Mouse (Mus musculus) left cerebral cortex, postnatal 10 days (tissue): ENCODE results near the gene Slc6a1. TPM values are rescaled to one million over a fixed set of nuclear protein-coding genes. Genes with fewer than 3 reads are reported as not detected.

Experiments
- DNase-seq, 2 experiments: peaks; one replicate each; pipeline ENCODE4 v3.0.0; 2021 to 2022; ENCODE audit warnings: low spot score in 2 of 2, mixed read lengths in 1 of 2; ENCODE audit errors: extremely low spot score in 1 of 2
- intact Hi-C: fragments of 180-260 bp; cut with DNase I; formaldehyde crosslinking; loops from one replicate; pipeline ENCODE4 v1.15.1; 2025
- total RNA-seq, 2 experiments: library from RNA; stranded (reverse); gene quantifications; 2 replicates each; pipeline ENCODE4 v1.2.3; 2021

The Slc6a1 gene
- total RNA-seq, 2 experiments from 2014 or later, result 309 to 340 TPM

DNA sequence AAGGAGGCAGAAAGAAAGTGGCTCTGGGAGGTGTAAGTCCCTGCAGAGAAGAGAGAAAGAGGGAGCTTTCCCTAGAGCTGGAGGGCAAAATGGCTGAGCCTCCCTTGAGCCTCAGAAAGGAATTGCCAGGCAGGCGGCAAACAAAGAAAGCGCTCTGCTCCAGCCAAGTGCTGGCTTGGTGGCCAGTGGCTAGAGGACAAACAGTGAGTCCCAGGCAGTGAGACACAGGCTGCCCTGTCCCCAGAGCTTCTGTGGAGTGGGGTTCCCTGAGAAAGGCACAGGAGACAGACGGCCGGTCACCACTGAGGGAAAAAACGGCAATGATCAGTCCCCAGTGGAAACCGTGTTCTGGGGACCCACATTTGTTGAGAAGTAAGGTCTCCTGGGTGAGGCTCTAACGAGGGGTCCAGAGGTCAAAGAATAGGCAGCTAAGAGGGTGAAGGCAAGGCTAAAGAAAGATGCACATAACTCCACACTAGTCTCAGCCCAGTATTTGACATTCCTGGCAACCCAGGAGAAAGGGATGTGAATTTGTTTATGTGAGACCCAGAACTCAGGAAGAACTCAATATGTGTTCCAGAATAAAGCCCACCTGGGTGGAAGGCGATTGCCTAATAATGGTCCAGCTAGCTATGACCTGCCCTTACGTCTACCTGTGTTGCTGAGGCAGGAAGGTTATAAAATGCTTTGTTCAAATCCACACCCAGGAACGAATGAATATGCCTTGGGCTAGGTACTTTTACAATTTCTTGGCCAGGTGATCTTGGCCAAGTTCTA lies 1.7 kb downstream of the Slc6a1 start:
- intact Hi-C loops, result no loop called here
- DNase-seq, result peak; percentile 57 to 58

DNA sequence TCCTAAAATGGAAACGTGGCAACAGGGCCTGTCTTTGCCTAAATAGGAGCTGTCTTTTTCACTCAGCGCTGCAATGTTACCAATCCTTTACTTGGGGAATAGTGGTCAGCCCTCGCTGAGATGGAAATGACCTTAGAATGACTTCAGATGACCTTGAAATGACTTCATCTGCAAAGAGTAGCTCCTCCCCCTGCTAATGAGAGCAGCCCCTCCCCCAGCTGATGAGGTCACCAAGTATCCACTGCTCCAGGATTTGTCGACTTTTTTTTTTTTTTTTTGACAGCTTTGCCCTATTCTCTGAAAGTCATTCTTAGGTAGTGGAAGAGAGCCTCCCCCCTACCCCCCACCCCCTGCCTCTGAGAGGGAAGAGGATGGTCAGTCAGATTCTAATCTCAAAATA lies 3.0 kb downstream of the Slc6a1 start:
- intact Hi-C loops, result no loop called here
- DNase-seq, result no peak

DNA sequence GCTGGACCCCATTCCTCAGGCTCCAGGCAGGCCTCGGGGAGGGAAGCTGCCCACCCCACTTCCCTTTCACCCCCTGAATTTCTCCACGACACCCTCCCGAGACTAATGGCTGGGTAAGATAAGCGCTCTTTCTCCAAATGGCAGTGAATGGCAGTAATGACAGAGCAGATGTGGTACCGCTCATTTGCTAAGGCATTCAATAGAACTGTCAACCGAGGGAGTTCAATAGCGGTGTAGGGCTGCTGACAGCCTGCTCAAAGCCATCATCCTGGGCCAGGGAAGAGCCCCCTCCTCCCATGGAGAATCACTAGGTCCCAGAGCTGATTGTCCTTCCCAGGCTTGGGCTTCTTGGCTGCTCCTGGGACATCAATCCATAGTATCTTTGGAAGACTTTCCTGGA lies 6.7 kb downstream of the Slc6a1 start:
- DNase-seq, result no peak
- intact Hi-C loops, result no loop called here

DNA sequence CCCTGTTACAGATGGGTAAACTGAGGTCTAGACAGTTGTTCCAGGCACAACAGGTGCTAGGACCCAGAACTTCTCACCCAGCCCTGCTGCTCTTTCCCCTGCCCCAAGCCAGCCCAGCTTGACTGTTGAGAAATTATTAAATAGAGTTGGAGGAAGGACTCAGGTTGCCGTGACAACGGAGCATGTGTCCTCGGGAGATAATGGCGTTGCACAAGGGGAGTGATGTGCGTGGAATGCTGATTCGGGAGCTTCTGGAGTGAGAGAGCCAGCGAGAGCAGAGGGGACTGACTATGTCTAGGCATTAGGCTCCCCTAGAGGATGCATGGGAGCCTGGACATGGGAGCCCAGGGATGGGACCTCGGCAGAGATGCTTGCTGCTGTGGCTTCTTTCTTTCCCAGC lies 7.7 kb downstream of the Slc6a1 start:
- DNase-seq, result peak; percentile 78 to 80
- intact Hi-C loops, result no loop called here

DNA sequence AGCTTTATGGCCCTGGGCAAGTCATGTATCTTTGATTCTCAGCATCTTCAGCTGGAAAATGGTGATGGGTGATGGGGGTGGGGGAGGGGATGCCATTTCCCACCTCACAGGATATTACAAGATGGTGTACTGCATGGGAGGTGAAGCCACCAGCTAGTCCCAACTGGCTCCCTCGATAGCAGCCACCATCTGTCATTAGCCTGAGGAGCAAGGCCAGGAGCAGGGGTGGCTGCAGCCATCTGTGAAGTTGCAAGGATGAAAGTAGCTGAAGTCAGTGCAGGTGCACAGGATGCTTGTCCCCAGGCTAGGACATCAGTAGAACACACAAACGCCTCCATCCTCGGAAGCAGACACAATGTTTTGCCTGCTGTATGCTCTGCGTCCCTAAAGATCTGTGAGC lies 8.5 kb downstream of the Slc6a1 start:
- intact Hi-C loops, result no loop called here
- DNase-seq, result no peak

DNA sequence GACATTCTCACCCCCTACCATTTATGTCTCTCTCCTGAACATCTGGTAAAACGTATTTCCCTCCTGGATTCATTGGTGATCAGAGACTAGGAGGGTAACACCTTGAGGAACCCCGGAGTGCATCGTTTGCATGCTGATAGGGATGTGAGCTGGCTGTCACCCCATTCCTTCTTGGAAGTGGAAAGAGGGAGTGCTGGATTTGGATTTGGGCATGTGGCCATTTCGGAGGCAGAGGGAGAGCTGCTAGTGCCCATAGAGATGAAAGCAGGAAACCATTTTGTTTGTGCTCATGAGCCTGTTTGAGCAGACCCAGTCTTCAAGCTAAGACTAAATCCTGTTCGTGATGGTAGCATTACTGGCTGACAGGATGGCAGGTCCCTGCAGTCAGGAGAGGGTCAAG lies 9.0 kb downstream of the Slc6a1 start:
- DNase-seq, result peak in 1 of 2 experiments; percentile 47
- intact Hi-C loops, result no loop called here

DNA sequence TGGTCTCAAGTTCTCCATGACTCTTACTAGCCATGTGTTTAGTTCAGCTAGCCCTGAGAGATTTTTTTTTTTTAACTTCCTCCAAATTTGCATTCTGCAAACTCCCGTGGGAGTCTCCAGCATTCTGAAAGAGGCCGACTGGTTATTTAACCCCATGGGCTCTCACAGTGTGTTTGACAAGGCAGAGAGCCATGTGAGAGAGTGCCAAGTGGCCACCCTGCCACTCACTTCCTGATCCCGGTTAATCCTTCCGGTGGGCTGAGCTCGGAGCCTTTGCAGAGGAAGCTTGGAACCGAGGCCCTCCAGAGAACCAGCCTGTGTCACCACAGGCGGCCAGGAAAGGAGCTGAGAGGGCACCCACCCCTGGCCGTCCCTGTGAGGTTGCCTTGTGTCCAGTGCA lies 11.1 kb downstream of the Slc6a1 start:
- peak; percentile 57 to 69 for DNase-seq
- intact Hi-C loops, result no loop called here

DNA sequence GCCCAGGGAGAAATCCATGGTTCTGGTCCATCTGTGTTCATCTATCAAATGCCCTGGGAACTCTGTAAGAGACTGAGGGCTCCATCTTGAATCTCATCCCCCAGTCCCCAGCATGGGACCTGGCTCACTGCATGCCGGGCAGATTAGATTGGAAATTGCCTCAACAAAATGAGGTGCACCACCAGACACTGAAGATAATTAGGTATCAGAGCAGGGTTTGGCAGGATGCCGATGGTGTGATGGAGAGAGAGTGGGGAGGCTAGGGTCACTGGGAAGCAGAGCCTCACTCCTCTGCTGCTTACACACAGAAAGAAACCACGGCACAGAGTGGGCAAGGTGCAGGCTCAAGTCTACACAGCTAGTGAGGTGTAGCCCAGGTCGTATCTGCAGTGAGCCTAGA lies 12.7 kb downstream of the Slc6a1 start:
- no peak for DNase-seq
- intact Hi-C loops, result no loop called here

DNA sequence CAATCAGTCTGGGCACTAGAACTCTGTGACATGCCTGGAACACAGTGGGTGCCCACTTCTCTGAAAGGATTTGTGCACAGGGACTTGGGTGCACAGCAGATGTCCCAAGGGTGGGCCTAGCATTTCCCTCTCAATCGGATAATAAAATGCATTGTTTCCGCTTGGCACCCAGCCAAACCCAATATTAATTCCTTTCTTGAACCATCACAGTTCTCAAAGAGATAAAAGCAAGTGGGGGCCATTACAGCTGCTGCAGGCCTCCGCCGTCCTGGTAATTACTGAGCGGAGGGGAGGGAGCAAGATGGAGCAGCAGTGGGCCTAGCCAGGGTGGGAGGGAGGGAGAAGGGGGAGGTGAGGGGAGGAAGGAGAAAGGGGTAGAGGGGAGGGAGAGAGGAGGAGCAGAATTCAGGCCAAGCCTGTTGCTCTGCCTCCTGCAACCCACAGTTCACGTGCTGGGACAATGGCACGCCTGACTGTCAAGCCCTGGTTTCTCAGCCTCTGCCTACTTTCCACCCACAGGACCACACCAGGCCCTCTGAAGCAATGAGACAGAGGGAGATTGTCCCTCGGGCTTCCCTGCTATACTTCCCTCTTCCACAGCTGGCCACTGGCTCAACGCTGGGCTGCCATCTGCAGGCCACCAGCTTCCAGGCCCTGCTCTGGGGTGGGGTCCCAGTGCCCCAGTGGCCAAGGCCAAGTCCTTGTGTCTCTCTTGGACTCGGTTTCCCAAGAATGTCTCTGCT lies 15.0 kb downstream of the Slc6a1 start:
- intact Hi-C loops, result no loop called here
- DNase-seq, result peak; percentile 60

DNA sequence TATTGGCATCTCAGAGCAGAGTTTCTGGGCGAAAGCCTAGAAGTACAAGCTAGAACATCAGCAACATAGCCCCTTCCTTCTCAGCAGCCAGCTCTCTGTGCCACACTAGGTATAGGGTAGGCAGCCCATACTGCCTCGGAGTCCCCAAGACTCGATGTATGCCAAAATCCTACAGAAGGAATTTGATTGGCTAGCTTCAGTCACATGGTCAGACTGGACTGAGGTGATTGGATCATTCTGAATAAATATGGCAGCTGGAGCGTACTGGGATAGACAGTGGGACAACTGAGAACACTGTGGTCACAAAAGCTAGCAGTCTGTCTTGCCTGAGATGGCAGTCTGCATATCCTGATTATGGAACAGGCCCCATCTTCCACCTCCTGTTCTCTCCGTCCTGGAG lies 17.3 kb downstream of the Slc6a1 start:
- intact Hi-C loops, result no loop called here
- no peak for DNase-seq

DNA sequence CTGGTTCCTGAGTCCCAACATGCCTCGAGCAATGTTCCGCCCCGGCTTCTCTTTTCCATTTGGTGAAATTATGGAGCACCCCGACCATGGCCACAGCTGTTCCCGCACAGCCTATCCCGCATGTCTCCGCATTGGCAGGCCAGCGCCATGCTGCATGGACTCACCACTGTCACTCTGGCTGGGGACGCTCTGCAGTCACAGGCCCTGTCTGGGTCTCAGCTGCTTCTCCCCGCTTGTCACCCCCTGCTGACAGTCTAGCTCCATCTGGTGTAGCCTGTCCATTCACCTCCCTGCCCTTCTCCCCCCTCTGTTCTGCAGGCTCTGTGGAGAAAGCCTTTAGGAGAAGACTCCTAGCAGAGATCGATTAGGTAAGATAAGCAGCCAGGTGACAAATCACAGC lies 18.3 kb downstream of the Slc6a1 start:
- DNase-seq, result no peak
- intact Hi-C loops, result no loop called here

DNA sequence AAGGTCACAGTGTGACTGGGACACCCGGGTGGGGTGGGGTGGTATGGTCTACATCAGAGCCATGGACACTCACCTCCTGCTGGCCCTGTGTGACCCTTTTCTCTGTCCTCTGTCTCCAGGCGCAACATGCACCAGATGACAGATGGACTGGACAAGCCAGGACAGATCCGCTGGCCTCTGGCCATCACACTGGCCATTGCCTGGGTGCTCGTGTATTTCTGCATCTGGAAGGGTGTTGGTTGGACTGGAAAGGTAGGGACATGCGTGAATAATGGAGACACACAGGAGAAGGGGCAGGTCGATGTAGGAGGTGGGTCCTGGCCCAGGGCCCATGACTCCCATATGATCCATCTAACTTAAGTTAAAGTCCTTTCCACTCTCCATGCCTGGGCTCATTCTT lies 22.2 kb downstream of the Slc6a1 start:
- DNase-seq, result no peak
- intact Hi-C loops, result no loop called here

DNA sequence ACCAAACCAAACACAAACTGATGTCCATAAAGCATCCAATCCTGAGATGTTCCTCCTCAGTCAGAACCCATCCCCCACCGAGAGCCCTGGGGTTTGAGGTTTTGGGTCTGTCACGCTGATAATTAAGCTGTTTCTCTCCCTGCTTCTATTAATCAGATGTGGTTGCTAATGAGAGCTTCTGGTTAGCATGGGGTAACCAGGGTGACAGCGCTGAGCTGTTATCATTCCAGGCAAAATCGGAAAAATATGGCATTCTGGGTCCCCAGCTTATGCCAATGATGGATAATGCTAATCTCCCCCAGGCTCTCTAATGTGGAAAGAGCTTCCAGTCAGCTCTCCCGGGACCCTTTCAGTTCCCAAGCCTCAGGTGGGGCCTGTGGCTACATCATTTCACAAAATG lies 38.1 kb downstream of the Slc6a1 start:
- intact Hi-C loops, result no loop called here
- DNase-seq, result no peak

DNA sequence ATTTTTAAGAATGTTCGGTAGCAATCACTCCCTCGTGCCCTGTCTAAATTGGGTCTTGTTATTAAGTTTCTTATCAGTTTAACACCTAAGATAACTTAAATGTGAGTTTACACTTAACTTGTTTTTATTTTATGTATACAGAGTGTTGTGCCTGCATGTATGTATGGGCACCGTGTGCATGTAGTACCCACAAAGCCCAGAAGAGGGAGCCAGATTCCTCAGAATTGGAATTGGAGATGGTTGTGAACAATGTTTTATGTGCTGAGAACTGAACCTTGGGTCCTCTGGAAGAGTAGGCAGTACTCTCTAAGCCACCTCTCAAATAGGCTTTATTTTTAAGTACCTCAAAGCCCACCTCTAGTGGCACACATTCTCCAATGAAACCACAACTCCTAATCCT lies 38.7 kb downstream of the Slc6a1 start:
- no peak for DNase-seq
- intact Hi-C loops, result no loop called here

DNA sequence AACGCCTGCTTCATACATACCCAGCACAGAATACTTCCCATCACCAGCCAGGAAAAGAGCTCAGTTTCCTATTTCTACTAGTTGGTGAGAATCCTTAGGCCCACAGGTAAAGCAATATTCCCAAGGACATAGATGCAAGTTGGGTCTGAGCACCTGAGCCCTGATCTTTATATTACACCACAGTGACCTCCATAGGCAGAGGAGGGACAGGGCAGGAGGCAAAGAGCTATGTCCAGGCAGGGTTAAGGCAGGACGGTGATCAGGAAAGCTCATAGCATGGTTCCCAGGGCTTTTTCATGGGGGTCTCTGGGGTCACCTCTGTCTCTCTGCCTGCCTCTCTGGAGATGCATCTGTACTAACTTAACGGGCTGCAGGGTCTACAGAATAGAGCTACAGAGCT lies 40.5 kb downstream of the Slc6a1 start:
- intact Hi-C loops, result no loop called here

DNA sequence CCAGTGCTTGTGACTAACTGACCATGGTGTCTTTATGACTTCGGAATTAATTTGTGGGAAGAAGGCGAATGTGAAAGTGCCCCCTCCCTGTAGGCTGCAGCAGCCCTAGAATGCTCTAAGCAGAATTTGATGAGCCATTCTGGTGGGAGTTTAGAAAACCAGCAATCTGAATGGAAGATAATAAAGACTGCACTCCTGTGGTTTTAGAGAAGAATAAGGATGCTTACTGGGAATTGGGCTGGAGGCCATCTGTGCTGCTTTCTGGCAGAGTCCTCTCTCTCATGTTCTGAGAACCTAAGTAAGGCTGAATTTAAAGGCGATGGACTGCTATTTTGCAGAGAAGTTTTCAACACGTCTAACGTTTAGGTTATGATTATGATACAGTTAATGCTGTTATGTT lies 42.4 kb downstream of the Slc6a1 start:
- intact Hi-C loops, result no loop called here
- DNase-seq, result no peak

More for the DNA sequence above, 40.5 kb downstream of the Slc6a1 start:
- DNase-seq, result no peak

DNA sequence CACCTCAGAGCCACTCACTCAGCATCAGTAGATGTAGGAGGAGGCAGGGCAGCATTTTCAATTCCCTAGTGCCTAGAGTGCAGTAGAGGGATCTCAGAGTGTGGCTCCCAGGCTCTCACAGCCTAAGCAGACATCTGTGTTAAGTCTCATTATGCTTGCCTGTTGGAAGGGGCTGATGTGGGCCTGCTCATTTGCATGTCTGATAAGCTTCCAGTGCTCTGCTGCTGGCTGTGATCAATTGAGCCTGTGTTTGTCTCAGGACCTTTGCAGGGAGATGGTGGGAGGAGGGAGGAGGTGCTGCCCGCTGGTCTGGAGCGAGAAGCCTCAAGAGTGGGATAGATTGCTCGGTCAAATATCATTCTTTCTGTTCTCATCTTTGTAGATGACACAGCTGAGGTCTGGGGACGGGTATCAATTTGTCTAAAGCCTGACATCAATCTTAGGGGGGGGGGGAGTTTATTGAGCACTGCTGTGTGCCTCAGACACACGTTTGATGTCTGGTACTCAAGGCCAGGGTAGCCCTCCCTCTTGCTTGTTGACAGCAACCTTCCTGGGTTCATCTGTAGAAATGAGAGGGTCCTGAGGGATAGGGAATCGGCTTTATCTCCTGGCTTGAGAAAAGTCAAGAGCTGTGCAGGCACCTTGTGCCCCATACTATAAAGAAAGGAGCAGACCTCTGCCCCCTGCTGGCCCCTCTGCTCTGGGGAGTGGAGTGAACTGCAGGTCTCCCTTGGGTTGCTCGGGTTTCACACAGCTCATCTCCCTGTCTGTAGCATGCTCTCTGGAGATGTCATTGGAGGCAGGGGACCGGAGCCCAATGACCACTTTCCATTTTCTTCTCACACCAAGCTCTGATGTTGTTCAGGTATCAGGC lies 47.4 kb downstream of the Slc6a1 start:
- DNase-seq, result peak in 1 of 2 experiments; percentile 40

DNA sequence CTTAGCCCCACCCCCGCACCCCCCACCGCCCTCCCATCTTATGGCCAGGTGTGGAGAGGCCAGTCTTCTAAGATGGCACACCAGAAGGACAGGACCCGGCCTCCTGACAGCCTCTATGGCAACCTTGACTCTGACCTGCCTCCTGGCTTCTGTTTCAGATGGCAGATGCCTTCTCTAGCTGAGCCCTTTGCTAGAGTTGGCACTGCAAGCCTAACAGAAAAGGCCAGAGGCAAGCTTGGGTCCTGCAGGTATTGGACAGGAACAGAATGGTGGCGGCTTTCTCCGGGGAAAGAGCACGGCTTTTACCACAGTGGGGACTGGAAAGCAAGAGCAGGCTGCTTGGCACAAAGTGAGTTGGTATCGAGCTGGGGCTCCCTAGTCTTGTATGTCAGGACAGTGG lies 49.5 kb downstream of the Slc6a1 start:
- DNase-seq, result no peak
- intact Hi-C loops, result no loop called here

More for the DNA sequence above, 47.4 kb downstream of the Slc6a1 start:
- intact Hi-C loops, result no loop called here

DNA sequence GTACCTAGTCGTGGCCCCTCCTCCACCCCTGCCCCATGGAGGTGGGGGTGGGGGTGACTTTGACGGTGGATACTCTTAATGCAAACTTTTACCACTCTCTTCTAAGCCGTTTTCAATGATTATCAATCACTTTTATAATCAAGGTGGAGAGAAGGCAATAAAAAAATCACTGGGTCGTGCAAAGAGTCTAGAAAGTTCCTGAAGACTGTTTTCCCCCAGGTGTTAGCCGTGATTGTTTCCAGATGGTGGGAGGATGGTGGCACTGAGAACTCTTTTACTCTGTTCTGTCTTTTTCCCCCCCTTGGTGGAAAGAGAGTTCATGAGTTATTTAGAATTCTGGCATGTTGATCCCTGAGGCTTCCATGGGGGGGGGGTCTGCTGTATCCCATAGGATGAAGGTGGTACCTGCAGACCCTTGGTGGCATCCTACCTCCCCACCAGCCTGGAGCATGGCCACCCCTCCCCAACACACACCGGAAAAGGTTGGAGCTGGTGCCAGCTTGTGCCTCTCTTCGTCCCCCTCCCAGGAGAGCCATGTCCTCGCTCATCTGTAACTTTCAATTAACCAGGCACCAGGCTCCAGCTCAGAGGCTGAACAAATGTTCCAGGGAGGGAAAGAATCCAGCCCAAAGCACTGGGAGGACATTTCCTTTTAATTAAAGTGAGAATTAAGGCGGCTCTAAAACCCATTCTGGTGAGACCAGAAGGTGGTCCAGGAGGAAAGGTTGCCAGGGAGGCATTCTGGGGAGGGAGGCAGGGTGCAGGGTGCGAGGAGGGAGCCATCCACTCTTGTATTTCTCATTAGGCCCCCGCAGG lies 53.9 kb downstream of the Slc6a1 start:
- no peak for DNase-seq
- intact Hi-C loops, result loop anchor here (5.0 kb wide), 1 partner anchor 114 kb away; no protein-coding TSS in a partner anchor
